Mouse (Mus musculus): Measurements from ENCODE around the gene Fam166b. TPM values are rescaled to one million over a fixed set of nuclear protein-coding genes. Genes with fewer than 3 reads are reported as not detected.

Gene Fam166b
- polyA plus RNA-seq, 1 experiment from 2014 or later, result 0.70 TPM

GRCm38 (mm10) chr4:43417269-43418062 lies 11.5 kb downstream of the Fam166b start:
- peaks cover 45% of the 10 kb centered on the region for H3K36me3 ChIP-seq
- WGBS, result 86% methylated on average over 16 of the region's 16 CpGs
- H3K4me3 ChIP-seq, result no peak overlapping the region
- H3K4me2 ChIP-seq (replicated peaks), result no peak overlapping the region
- H3K27ac ChIP-seq (replicated peaks), result no peak overlapping the region
- H3K9me3 ChIP-seq, result no peaks in the 10 kb centered on the region
- no peaks in the 10 kb centered on the region for H3K27me3 ChIP-seq
- H3K4me1 ChIP-seq, result 0 out of 2 replicates have a peak, but pooled peaks cover 3% of the 10 kb centered on the region
- H3K9ac ChIP-seq (replicated peaks), result no peak overlapping the region
- ATAC-seq (replicated peaks), result no peak

- Histone ChIP-seq H3K27ac (replicated peaks) (no peak overlapping the region), H3K4me2 (replicated peaks) (no peak overlapping the region), H3K4me1 (0 out of 2 replicates have a peak, but pooled peaks cover 7% of the 10 kb centered on the region), H3K27me3 (no peaks in the 10 kb centered on the region), H3K36me3 (peaks cover 32% of the 10 kb centered on the region), H3K4me3 (no peak overlapping the region), H3K9ac (replicated peaks) (no peak overlapping the region), H3K9me3 (no peaks in the 10 kb centered on the region)
- WGBS, result 95% methylated on average over 22 of the region's 22 CpGs
- no peak for ATAC-seq (replicated peaks)
Measured at GRCm38 (mm10) chr4:43416071-43416490, 12.9 kb downstream of the Fam166b start.

- ATAC-seq (replicated peaks), result no peak
- 92% methylated on average over 29 of the region's 29 CpGs for WGBS
Measured at GRCm38 (mm10) chr4:43415221-43416070, 13.5 kb downstream of the Fam166b start.

GRCm38 (mm10) chr4:43414761-43415160 lies 14.2 kb downstream of the Fam166b start:
- H3K4me1 ChIP-seq, result peaks cover 13% of the 10 kb centered on the region
- ATAC-seq (replicated peaks), result no peak
- WGBS, result 91% methylated on average over 14 of the region's 14 CpGs
- H3K36me3 ChIP-seq, result peaks cover 32% of the 10 kb centered on the region
- no peaks in the 10 kb centered on the region for H3K9me3 ChIP-seq
- H3K9ac ChIP-seq (replicated peaks), result no peak overlapping the region
- no peaks in the 10 kb centered on the region for H3K27me3 ChIP-seq
- H3K4me2 ChIP-seq (replicated peaks), result no peak overlapping the region
- no peak overlapping the region for H3K27ac ChIP-seq (replicated peaks)
- H3K4me3 ChIP-seq, result no peak overlapping the region

More at GRCm38 (mm10) chr4:43415221-43416070, 13.5 kb downstream of the Fam166b start:
- Histone ChIP-seq H3K9ac (replicated peaks) (no peak overlapping the region), H3K4me1 (0 out of 2 replicates have a peak, but pooled peaks cover 7% of the 10 kb centered on the region), H3K9me3 (no peaks in the 10 kb centered on the region), H3K4me2 (replicated peaks) (no peak overlapping the region), H3K27me3 (no peaks in the 10 kb centered on the region), H3K27ac (replicated peaks) (no peak overlapping the region), H3K4me3 (no peak overlapping the region), H3K36me3 (peaks cover 32% of the 10 kb centered on the region)

- Histone ChIP-seq H3K4me1 (peaks cover 43% of the 10 kb centered on the region), H3K36me3 (no peaks in the 10 kb centered on the region), H3K4me3 (peak overlapping the region; percentile 80), H3K9me3 (no peaks in the 10 kb centered on the region), H3K4me2 (replicated peaks) (peak overlapping the region; percentile 67), H3K9ac (replicated peaks) (peak overlapping the region; percentile 89), H3K27ac (replicated peaks) (peak overlapping the region; percentile 98), H3K27me3 (no peaks in the 10 kb centered on the region)
- WGBS, result 70% methylated on average over 12 of the region's 12 CpGs
- ATAC-seq (replicated peaks), result peak; percentile 57
Measured at GRCm38 (mm10) chr4:43407071-43407920, 21.6 kb downstream of the Fam166b start.

GRCm38 (mm10) chr4:43406162-43406971 lies 22.6 kb downstream of the Fam166b start:
- Histone ChIP-seq H3K27me3 (no peaks in the 10 kb centered on the region), H3K36me3 (no peaks in the 10 kb centered on the region), H3K4me2 (replicated peaks) (peak overlapping the region; percentile 67), H3K4me1 (peaks cover 42% of the 10 kb centered on the region), H3K9me3 (no peaks in the 10 kb centered on the region), H3K4me3 (peak overlapping the region; percentile 80), H3K9ac (replicated peaks) (peak overlapping the region; percentile 89), H3K27ac (replicated peaks) (peak overlapping the region; percentile 98)
- peak; percentile 96 for ATAC-seq (replicated peaks)
- 1% methylated on average over 28 of the region's 28 CpGs for WGBS

- peaks cover 39% of the 10 kb centered on the region for H3K4me1 ChIP-seq
- no peak overlapping the region for H3K9ac ChIP-seq (replicated peaks)
- H3K27me3 ChIP-seq, result no peaks in the 10 kb centered on the region
- H3K27ac ChIP-seq (replicated peaks), result no peak overlapping the region
- H3K4me2 ChIP-seq (replicated peaks), result no peak overlapping the region
- no peaks in the 10 kb centered on the region for H3K9me3 ChIP-seq
- H3K36me3 ChIP-seq, result no peaks in the 10 kb centered on the region
- 89% methylated on average over 10 of the region's 10 CpGs for WGBS
- ATAC-seq (replicated peaks), result no peak
- no peak overlapping the region for H3K4me3 ChIP-seq
Measured at GRCm38 (mm10) chr4:43404697-43405096, 24.2 kb downstream of the Fam166b start.

GRCm38 (mm10) chr4:43402212-43402611 lies 26.7 kb downstream of the Fam166b start:
- Histone ChIP-seq H3K9ac (replicated peaks) (no peak overlapping the region), H3K4me3 (no peak overlapping the region), H3K27ac (replicated peaks) (no peak overlapping the region), H3K4me2 (replicated peaks) (no peak overlapping the region), H3K9me3 (no peaks in the 10 kb centered on the region), H3K36me3 (no peaks in the 10 kb centered on the region), H3K4me1 (peaks cover 35% of the 10 kb centered on the region), H3K27me3 (no peaks in the 10 kb centered on the region)
- WGBS, result 89% methylated on average over 9 of the region's 9 CpGs
- ATAC-seq (replicated peaks), result no peak

- no peaks in the 10 kb centered on the region for H3K27me3 ChIP-seq
- no peak overlapping the region for H3K4me2 ChIP-seq (replicated peaks)
- no peaks in the 10 kb centered on the region for H3K36me3 ChIP-seq
- no peak for ATAC-seq (replicated peaks)
- H3K4me1 ChIP-seq, result peaks cover 33% of the 10 kb centered on the region
- H3K9me3 ChIP-seq, result no peaks in the 10 kb centered on the region
- H3K9ac ChIP-seq (replicated peaks), result no peak overlapping the region
- no peak overlapping the region for H3K4me3 ChIP-seq
- WGBS, result 86% methylated on average over 10 of the region's 10 CpGs
- H3K27ac ChIP-seq (replicated peaks), result no peak overlapping the region
Measured at GRCm38 (mm10) chr4:43401486-43401885, 27.4 kb downstream of the Fam166b start.

GRCm38 (mm10) chr4:43400976-43401375 lies 28.0 kb downstream of the Fam166b start:
- no peak for ATAC-seq (replicated peaks)
- H3K27ac ChIP-seq (replicated peaks), result no peak overlapping the region
- 17% methylated on average over 10 of the region's 10 CpGs for WGBS

More at GRCm38 (mm10) chr4:43400976-43401375, 28.0 kb downstream of the Fam166b start:
- H3K36me3 ChIP-seq, result no peaks in the 10 kb centered on the region
- no peak overlapping the region for H3K9ac ChIP-seq (replicated peaks)
- no peaks in the 10 kb centered on the region for H3K9me3 ChIP-seq
- H3K4me3 ChIP-seq, result no peak overlapping the region
- no peak overlapping the region for H3K4me2 ChIP-seq (replicated peaks)
- H3K4me1 ChIP-seq, result peaks cover 31% of the 10 kb centered on the region
- no peaks in the 10 kb centered on the region for H3K27me3 ChIP-seq
